Mouse (Mus musculus): Measurements from ENCODE around the gene Tmem232. TPM values are rescaled to one million over a fixed set of nuclear protein-coding genes. Genes with fewer than 3 reads are reported as not detected.
A peak's percentile ranks its signal among the peaks of the same experiment; 100 is the strongest.
"Not testable (repeated sequence)": the region's sequence is repeated elsewhere in the genome, so short reads cannot be mapped to it uniquely, and the experiment has no call there.

The Tmem232 gene
- total RNA-seq (2021): not detected in 2 replicates
- long read RNA-seq, experiment 1: 0 reads
- long read RNA-seq, experiment 2: 0 reads

DNA sequence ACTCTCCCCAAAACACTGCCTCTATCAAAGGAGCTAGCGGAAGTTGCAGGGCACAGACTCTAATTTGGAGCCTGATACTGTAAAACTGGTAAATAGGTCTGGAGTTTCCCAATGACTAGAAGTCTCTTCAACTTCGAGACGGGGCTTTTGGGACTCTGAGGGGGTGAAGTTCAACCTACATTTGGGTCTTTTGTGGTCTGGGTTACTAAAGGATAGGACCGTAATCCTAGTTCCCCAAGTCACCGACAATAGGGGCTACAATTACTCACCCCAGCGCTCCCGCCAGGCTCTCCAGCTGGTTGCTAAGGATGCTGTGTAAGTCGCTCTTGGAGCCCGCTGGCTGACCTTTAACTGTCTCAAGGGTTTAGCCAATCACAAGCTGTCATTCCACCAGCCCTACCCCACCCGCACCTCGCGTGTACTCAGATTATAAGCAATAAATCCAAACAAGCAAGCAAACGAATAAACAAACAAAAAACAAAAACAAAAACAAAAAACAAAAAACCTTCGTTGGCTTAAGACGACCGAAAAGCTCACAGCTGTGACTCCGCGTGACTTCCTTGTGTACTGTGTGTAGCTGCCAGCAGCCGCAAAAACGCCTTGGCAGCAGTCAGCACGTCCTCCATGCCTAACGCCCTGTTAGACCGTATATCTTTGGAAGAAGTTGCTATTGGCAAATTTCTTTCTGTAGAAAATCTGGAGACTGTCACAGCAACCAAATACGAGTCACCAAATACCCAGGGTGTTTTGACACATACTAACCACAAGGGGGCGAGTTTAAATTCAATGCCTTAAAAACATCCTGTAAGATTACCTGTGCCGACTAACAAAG lies at the start of gene Tmem232:
Gene Tmem232 (minus strand): TSS at position 342 of the 832 bp plus-strand sequence.
- peak; percentile 41 for DNase-seq

GRCm38 (mm10) chr17:65586892-65587291 lies 46.3 kb upstream of the Tmem232 start:
- no peak for DNase-seq

GRCm38 (mm10) chr17:65581440-65581839 lies 40.9 kb upstream of the Tmem232 start:
- DNase-seq: no peak

DNA sequence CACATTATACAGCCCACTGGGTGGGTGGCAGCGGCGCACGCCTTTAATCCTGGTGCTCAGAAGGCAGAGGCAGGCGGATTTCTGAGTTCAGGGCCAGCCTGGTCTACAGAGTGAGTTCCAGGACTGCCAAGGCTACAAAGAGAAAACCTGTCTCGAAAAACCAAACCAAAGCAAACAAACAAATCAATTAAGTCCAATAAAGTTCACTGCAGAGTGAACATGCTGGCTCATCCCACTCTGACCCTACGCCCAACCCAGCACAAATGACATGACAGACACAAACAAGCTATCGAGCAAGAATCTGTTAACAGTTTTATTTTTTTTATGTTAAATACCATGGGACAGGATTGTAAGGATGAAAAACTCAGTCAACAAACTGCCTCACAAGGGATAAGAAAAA lies 39.2 kb upstream of the Tmem232 start:
- DNase-seq: no peak

DNA sequence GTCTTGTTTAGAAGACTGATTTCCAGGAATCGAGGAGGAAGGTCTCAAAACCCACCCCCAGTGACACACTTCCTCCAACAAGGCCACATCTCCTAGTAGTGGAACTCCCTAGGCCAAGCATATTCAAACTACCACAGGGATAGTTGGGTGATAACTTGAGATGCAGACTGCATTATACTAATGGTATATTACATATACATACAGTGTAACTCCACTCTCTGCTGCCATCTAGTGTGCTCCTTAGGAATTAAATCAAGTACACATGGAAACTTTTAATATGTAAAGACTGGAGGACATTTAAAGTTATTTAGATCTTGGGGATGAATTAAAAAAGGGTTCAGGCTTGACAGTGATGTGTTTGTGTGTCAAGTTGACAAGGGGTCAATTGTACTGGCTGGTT lies 34.8 kb upstream of the Tmem232 start:
- DNase-seq: no peak

DNA sequence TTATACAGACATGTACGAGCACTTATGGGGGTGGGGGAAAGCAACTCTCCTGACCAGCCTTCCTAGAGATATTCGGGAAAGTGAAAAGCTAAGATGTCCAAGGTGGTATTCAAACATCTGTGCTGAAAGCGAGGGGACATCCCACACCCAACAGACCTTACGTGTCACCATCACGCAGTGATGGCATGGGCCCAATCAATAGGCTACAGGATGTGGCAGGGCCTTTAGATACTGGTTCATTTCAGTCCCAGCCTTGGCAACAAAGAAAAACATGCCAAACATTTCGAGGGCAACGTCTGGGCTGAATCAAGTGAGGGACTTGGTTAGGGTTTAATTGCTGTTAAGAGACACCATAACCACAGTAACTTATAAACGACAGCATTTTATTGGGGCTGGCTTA lies 34.3 kb upstream of the Tmem232 start:
- no peak for DNase-seq

- peak; percentile 69 for DNase-seq
These were observed 31.3 kb upstream of the Tmem232 start for GRCm38 (mm10) chr17:65571866-65572265.

GRCm38 (mm10) chr17:65571466-65571865 lies 30.9 kb upstream of the Tmem232 start:
- peak; percentile 49 for DNase-seq

DNA sequence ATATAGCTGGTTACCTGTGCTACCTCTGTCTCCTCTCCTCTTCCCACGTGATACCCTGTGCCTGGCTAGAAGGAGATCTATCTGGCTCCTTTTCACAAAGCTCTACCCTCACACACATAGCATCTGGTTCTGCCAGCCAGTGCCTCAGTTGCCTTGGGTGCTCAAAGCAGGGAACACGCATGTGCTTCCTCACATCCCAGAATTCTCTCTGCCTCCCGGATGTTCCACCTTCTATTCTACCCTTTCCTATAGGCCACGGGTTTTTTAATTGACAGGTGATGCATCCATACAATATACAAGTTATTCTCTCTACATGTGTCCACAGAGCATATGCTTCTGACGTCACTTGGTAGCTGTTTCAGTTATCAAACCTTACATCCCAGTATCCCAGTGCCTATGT lies 23.6 kb upstream of the Tmem232 start:
- no peak for DNase-seq

DNA sequence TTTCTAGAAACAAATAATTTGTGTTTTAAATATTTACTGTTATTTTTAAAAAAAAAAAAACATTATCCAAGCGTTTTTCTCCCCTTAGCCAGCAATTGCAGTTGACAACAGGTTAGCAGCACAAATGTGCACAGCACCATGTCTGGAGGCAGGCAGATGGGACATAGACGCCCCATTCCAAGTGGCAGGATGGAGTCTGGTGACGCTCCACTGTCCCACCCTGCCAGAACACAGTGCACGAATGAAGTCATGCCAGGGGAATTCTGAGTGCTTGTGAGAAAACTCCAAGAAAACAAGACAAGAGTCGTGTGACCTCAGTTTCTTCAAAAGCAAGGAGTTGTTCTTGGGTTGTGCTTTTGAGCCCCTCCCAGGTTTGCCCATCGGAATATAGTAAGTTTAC lies 22.8 kb upstream of the Tmem232 start:
- no peak for DNase-seq

DNA sequence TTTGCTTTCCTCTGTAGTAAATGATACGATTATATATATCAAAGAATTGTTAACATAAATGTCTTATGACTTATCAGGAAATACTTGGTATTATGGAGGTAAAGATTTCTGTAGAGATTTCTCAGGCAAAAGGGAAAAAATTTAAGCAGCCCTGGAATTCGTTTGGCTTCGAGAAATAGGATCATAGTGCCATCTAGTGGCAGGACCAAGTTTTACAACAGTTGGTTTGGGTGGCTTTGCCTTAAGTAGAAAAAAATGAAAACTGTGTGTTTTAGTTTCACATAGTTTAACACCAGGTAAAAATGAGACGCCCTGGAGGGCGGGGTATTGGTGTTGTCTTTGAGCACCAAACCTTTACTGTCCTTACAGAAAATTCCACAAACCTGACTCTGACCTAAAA lies 22.2 kb upstream of the Tmem232 start:
- peak; percentile 75 for DNase-seq

DNA sequence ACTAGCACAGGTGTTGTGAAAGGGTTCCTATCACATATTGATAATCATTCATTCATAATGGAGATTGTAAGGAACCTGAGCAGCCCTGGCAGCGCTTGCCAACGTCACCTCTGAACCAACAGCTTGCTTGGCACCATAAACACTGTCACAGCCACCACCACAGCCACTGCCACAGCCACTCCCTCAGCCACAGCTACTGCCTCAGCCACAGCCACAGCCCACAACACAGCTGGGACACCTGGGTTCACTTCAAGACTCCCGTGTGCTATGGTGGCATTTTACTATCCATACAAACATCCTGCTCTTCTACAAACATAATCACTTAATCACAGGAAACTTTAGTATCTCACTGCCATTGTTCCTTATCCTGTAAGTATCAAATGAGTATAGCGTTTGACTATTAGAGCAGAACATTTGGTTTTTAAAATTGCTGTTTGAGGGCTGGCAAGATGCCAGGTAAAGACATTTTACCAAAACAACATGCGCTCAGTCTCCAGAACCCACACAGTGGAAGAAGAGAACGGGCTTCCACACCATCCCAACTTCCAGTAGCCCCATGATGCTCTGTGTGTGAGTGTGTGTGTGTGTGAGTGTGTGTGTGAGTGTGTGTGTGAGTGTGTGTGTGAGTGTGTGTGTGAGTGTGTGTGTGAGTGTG lies 20.9 kb upstream of the Tmem232 start:
- no peak for DNase-seq

- DNase-seq: peak; percentile 50
These were observed 18.7 kb upstream of the Tmem232 start for GRCm38 (mm10) chr17:65559273-65559672.

DNA sequence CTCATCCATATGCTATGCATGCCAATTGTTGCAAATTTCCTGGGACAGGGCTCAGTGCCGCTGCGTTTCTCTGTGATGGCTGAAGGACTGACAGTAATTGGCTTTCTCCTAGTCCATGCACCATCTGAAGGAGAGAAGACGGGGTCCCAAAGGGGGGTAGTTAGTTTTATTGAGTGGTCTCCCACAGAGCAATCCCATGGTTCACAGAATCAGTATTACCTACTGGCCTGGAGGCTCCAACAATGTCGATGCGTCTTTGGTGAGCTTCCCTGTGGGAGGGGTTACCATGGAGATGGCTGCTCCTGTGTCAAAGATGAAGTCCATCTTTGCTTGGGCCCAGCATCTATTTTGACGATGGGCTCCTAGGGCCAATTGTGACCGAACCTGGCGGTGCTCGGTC lies 18.2 kb upstream of the Tmem232 start:
- DNase-seq: no peak

GRCm38 (mm10) chr17:65558217-65558616 lies 17.6 kb upstream of the Tmem232 start:
- DNase-seq: peak; percentile 85

DNA sequence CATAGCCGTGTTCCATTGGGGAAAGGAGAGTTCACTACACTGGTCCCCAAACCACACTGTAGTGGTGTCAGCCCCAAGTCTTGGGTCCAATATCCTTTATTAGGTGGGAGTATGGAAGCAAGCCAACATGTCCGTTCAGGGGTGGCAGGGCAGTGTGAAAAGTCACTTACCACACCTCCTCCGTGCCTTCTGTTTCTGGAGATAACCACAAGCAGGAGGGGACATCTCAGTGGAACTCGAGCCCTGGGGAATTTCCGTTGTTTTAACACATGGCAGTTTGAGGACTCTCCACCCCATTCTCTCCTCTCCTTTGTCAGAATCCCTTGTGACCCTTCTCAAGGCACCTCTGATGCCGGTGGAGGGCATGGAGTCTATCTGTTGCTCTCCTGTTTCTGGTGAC lies 16.6 kb upstream of the Tmem232 start:
- no peak for DNase-seq

- no peak for DNase-seq
These were observed 16.2 kb upstream of the Tmem232 start for GRCm38 (mm10) chr17:65556798-65557197.

GRCm38 (mm10) chr17:65552426-65552997 lies 11.9 kb upstream of the Tmem232 start:
- no peak for DNase-seq

- DNase-seq: no peak
These were observed 9.8 kb upstream of the Tmem232 start for GRCm38 (mm10) chr17:65550357-65550756.

DNA sequence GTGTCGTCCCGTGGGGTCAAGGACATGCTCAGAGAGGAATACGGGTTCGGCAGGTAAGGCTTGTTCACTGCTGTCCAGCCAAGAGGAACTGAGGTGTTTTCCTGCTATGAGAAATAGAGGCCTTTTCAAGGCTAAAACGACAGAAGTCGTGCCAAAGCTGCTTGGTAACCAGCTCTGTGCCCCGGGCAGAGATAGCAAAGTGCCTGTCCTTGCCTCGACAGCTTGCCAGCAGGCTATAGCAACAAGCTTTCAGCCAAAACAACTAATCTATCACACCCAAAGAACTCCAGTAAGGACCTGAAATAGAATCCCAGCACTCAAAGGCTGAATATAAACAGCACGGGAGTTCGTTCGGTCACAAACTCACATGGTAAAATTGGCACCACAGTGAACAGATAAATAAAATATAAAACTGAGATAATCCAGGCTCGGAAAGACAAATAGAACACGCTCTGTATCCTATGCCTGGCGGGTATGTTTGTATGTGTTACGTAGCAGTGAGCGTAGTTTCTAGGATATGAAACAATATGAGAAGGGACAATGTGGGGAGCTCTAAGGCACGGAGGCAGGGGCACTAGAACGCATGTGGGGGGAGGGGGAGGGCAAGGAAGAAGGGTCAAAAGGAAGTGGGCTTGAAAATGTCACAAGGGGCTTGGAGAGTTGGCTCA lies 8.2 kb upstream of the Tmem232 start:
- peak; percentile 70 for DNase-seq

DNA sequence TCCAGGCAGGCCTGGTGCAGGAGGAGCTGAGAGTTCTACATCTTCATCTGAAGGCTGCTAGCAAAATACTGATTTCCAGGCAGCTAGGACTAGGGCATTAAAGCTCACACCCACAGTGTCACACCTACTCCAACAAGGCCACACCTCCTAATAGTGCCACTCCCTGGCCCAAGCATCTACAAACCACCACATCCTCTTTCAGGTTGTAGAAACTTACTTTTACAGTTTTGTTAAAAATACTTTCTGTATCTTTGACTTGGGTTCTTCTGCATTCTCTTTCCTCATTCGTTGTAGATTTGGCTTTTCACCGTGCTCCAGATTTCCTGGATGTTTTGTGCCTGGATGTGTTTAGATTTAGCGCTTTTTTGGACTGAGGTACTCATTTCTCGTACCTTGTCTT lies 5.6 kb upstream of the Tmem232 start:
- not testable (repeated sequence) for DNase-seq

DNA sequence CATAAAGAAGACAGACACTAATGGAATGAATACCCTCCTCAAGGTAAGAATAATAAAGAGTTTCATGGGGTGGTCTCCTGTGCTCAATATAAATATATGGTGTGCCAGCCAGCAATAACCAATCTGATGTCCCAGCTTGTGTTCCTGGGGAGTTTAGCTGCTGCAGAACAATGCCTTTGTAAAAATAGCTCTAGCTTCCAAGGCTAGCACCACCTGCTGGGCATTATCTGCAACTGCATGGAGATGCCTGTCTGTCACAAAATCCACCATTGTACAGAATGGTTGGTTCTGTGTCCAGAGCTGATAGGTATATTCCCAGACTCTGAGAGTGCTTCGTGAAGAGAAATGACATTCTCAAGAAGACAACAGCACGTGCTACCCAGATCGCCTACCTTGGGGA lies 4.4 kb downstream of the Tmem232 start:
- peak; percentile 70 for DNase-seq

DNA sequence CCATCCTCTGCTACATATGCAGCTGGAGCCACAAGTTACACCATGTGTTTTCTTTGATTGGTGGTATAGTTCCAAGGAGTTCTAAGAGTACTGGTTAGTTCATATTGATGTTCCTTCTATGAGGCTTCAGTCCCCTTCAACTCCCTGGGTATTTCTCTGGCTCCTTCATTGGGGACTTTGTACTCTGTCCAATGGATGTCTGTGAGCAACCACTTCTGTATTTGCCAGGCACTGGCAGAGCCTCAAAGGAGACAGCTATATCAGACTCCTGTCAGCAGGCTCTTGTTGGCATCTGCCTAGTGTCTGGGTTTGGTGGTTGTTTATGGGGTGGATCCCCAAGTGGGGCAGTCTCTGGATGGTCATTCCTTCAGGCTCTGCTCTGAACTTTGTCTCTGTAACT lies 8.2 kb downstream of the Tmem232 start:
- DNase-seq: not testable (repeated sequence)
